ENCODE assay signal across 8 mouse cellular contexts in genomic region chrX:112312094-112312493, GRCm38 (mm10). TPM values are rescaled to one million over a fixed set of nuclear protein-coding genes. Genes with fewer than 3 reads are reported as not detected.
A peak's percentile ranks its signal among the peaks of the same experiment; 100 is the strongest.
DNase-seq lines count a peak whose midpoint lies in the region; ATAC-seq and TF ChIP-seq lines count a peak whose summit lies in the region.

No protein-coding gene starts in this region.

- H3K4me1 ChIP-seq in erythroblast, embryonic 14.5 days (ENCODE audit: control insufficient read depth): peaks cover 4% of the 10 kb centered on the region; the same call in 1 of the 2 replicates
- peaks cover 3% of the 10 kb centered on the region; the same call in 1 of the 2 replicates for H3K4me1 ChIP-seq in forebrain, embryonic 15.5 days
- peaks cover 2% of the 10 kb centered on the region for H3K4me1 ChIP-seq in liver, embryonic 16.5 days (ENCODE audit: control insufficient read depth, low read depth, low read length)

- peak overlapping the region; percentile 40 for H3K4me2 ChIP-seq in forebrain, embryonic 15.5 days (replicated peaks)
- H3K4me2 ChIP-seq in liver, embryonic 16.5 days (ENCODE audit: low read depth, low read length): peak overlapping the region; percentile 50

- no peaks in the 10 kb centered on the region for H3K9me3 ChIP-seq in erythroblast, embryonic 14.5 days (ENCODE audit: control insufficient read depth, low read length)
- no peaks in the 10 kb centered on the region for H3K9me3 ChIP-seq in forebrain, embryonic 15.5 days
- no peaks in the 10 kb centered on the region for H3K9me3 ChIP-seq in liver, embryonic 16.5 days (replicated peaks; ENCODE audit: control insufficient read depth, low read length)

- no peak overlapping the region for H3ac ChIP-seq in C2C12 (ENCODE audit: control insufficient read depth, insufficient read length, low read depth)

- H3K79me3 ChIP-seq in C2C12 (ENCODE audit: low read depth): no peaks in the 10 kb centered on the region

- H3K36me3 ChIP-seq in erythroblast, embryonic 14.5 days (ENCODE audit: control insufficient read depth): no peaks in the 10 kb centered on the region
- H3K36me3 ChIP-seq in C2C12 (ENCODE audit: control insufficient read depth, insufficient read depth): no peaks in the 10 kb centered on the region
- no peaks in the 10 kb centered on the region for H3K36me3 ChIP-seq in forebrain, embryonic 15.5 days
- H3K36me3 ChIP-seq in liver, embryonic 16.5 days (ENCODE audit: control insufficient read depth, insufficient read depth): no peaks in the 10 kb centered on the region

- H3K4me3 ChIP-seq in erythroblast, embryonic 14.5 days (replicated peaks): peak overlapping the region; percentile 76
- H3K4me3 ChIP-seq in C2C12 (ENCODE audit: insufficient read depth, poor library complexity, severe bottlenecking): peak overlapping the region; percentile 46
- peak overlapping the region; percentile 53 for H3K4me3 ChIP-seq in forebrain, embryonic 15.5 days
- peak overlapping the region; percentile 72 for H3K4me3 ChIP-seq in liver, embryonic 16.5 days (ENCODE audit: low read depth, low read length)

- H3K9ac ChIP-seq in forebrain, embryonic 15.5 days (replicated peaks): no peak overlapping the region
- no peak overlapping the region for H3K9ac ChIP-seq in liver, embryonic 16.5 days (ENCODE audit: low read depth, low read length)

- no peak overlapping the region for H3K27ac ChIP-seq in forebrain, embryonic 15.5 days (replicated peaks)
- H3K27ac ChIP-seq in liver, embryonic 16.5 days (ENCODE audit: low read length): no peak overlapping the region

- no peak for TF ChIP-seq CTCF in C2C12 (IDR thresholded peaks at IDR 0.05; ENCODE audit: control insufficient read depth, insufficient read depth, insufficient read length)

- WGBS in forebrain, embryonic 15.5 days: 61% methylated on average over 1 of the region's 1 CpGs
- WGBS in liver, embryonic 16.5 days (ENCODE audit: insufficient replicate concordance): 63% methylated on average over 1 of the region's 1 CpGs

- no peaks in the 10 kb centered on the region for H3K79me2 ChIP-seq in C2C12 (ENCODE audit: control insufficient read depth, insufficient read depth)

- ATAC-seq in erythroblast, adult 5-6 weeks (replicated peaks; ENCODE audit: low FRiP score, poor library complexity, severe bottlenecking): no peak
- no peak for ATAC-seq in forebrain, embryonic 15.5 days (replicated peaks)
- no peak; the same call in 1 of the 2 replicates for ATAC-seq in liver, embryonic 16.5 days (ENCODE audit: low read depth)

- DNase-seq in right cerebral cortex, postnatal 36 days (ENCODE audit: low spot score in 2 of 2): no peak
- no peak for DNase-seq in spleen, postnatal 4 days (ENCODE audit: low spot score in 2 of 2)
- no peak for DNase-seq in right cerebral cortex, postnatal 4 days

- H3K27me3 ChIP-seq in erythroblast, embryonic 14.5 days (ENCODE audit: control insufficient read depth): no peaks in the 10 kb centered on the region
- H3K27me3 ChIP-seq in C2C12 (ENCODE audit: control insufficient read depth, insufficient read depth, insufficient read length): no peaks in the 10 kb centered on the region
- H3K27me3 ChIP-seq in forebrain, embryonic 15.5 days: no peaks in the 10 kb centered on the region
- no peaks in the 10 kb centered on the region for H3K27me3 ChIP-seq in liver, embryonic 16.5 days (ENCODE audit: control insufficient read depth, insufficient read depth, low read depth, low read length)

TF ChIP-seq in C2C12, 6 proteins besides CTCF, POLR2A, EP300 and RAD21:
- TF ChIP-seq FOSL1 (IDR thresholded peaks at IDR 0.05; ENCODE audit: insufficient read depth, low read length, poor library complexity, severe bottlenecking): no peak
- no peak for TF ChIP-seq USF1 (IDR thresholded peaks at IDR 0.05; ENCODE audit: low read depth)

RNA-seq across cellular contexts. Expression of gene Apool, which starts 1.0 kb away (rescaled TPM):
- 0.14 and 0.23 TPM in 2 replicates for polyA plus RNA-seq in erythroblast, embryonic 14.5 days (2012)
- 0.77 and 4.2 TPM in 2 replicates for total RNA-seq in erythroblast, adult 5-6 weeks (2015; ENCODE audit: low replicate concordance)
- 7.8 and 9.1 TPM in 2 replicates for total RNA-seq in erythroblast, adult 5-6 weeks (2017; ENCODE audit: low replicate concordance)
- polyA plus RNA-seq in C2C12 (2012; fragmentation: generic; extraction: Trizol): 9.8 TPM
- 23.1 and 24.1 TPM in 2 replicates for polyA plus RNA-seq in forebrain, embryonic 15.5 days (2015; fragmentation: Nextera tagmentation; extraction: Ambion mirVana)
- 22.3 and 22.9 TPM in 2 replicates for polyA plus RNA-seq in liver, embryonic 16.5 days (2015; fragmentation: Nextera tagmentation; extraction: Ambion mirVana)
